Mouse (Mus musculus) neural tube, embryonic 14.5 days (tissue): ENCODE data around the gene Mreg. TPM values are rescaled to one million over a fixed set of nuclear protein-coding genes. Genes with fewer than 3 reads are reported as not detected.
"Not testable (repeated sequence)": the region's sequence is repeated elsewhere in the genome, so short reads cannot be mapped to it uniquely, and the experiment has no call there.

Experiments used
- ATAC-seq: fragments of 200-750 bp; cut with Nextera tagmentation; 2 replicates; pipeline ENCODE4 v1.8.0; 2017; ENCODE audit warnings: low read depth, mild to moderate bottlenecking, moderate TSS enrichment, moderate library complexity
- H3K27ac ChIP-seq: fragments of 300-500 bp; sonication (generic); 2 replicates; pipeline ENCODE4 v1.5.1; 2014; ENCODE audit warnings: low read depth, mild to moderate bottlenecking, control low read depth, low read length, moderate library complexity, mixed read lengths
- H3K27me3 ChIP-seq: fragments of 300-500 bp; sonication (generic); 2 replicates; pipeline ENCODE4 v1.6.1; 2014; ENCODE audit warnings: low read length; ENCODE audit not compliant: control insufficient read depth, insufficient read depth
- H3K36me3 ChIP-seq: fragments of 300-500 bp; sonication (generic); 2 replicates; pipeline ENCODE4 v1.6.1; 2014; ENCODE audit warnings: low read length, mixed read lengths; ENCODE audit not compliant: control insufficient read depth, insufficient read depth
- H3K4me1 ChIP-seq: fragments of 300-500 bp; sonication (generic); 2 replicates; pipeline ENCODE4 v1.6.1; 2014; ENCODE audit warnings: low read length; ENCODE audit not compliant: control insufficient read depth, insufficient read depth
- H3K4me2 ChIP-seq: fragments of 300-500 bp; sonication (generic); 2 replicates; pipeline ENCODE4 v1.6.1; 2014; ENCODE audit warnings: mild to moderate bottlenecking, low read depth, low read length, control low read depth
- H3K4me3 ChIP-seq: fragments of 300-500 bp; sonication (generic); 2 replicates; pipeline ENCODE4 v1.5.1; 2014; ENCODE audit warnings: low read depth, low read length, control low read depth, mixed read lengths
- H3K9ac ChIP-seq: fragments of 300-500 bp; sonication (generic); replicated peaks from 2 replicates; pipeline ENCODE4 v1.6.1; 2014; ENCODE audit warnings: low read depth, mild to moderate bottlenecking, control low read depth, low read length, mixed read lengths
- H3K9me3 ChIP-seq: fragments of 300-500 bp; sonication (generic); 2 replicates; pipeline ENCODE4 v1.6.1; 2016; ENCODE audit warnings: low read length; ENCODE audit not compliant: control insufficient read depth
- WGBS: fragments of 180-500 bp; shearing (Covaris S2); extraction: QIAGEN DNeasy Blood & Tissue Kit; methylation state at CpG from one replicate; pipeline ENCODE4 v1.1.7; 2014; 5-methylcytosine and 5-hydroxymethylcytosine counted together
- polyA plus RNA-seq: library from polyadenylated mRNA; unstranded; fragments of >200 nt; fragmentation: Nextera tagmentation; extraction: Ambion mirVana; gene quantifications from 2 replicates; pipeline ENCODE4 v1.2.1, GENCODE M21; 2014

Gene Mreg
- polyA plus RNA-seq = 3.0 and 3.1 TPM in 2 replicates

GRCm38 (mm10) chr1:72211701-72212699 lies at the start of gene Mreg:
TSS of gene Mreg (minus strand) at chr1:72212307.
- WGBS = under 1% methylated on average over 89 of the region's 89 CpGs
- peak; percentile 74 for ATAC-seq
- Histone ChIP-seq H3K4me2 (peak within 1 kb of the TSS; percentile 90), H3K27me3 (no peaks in the 10 kb centered on the region), H3K4me1 (peaks cover 6% of the 10 kb centered on the region; the same call in 1 of the 2 replicates), H3K36me3 (no peaks in the 10 kb centered on the region), H3K4me3 (peak within 1 kb of the TSS; percentile 71), H3K9me3 (no peaks in the 10 kb centered on the region), H3K27ac (peak within 1 kb of the TSS; percentile 34; the same call in 1 of the 2 replicates), H3K9ac (peak within 1 kb of the TSS; percentile 77)

- peak overlapping the region; percentile 43; the same call in 1 of the 2 replicates for H3K9ac ChIP-seq
- ATAC-seq = no peak
- peak overlapping the region; percentile 36; the same call in 1 of the 2 replicates for H3K4me3 ChIP-seq
- H3K4me1 ChIP-seq = peaks cover 5% of the 10 kb centered on the region
- no peaks in the 10 kb centered on the region for H3K9me3 ChIP-seq
- H3K27me3 ChIP-seq = no peaks in the 10 kb centered on the region
- WGBS = 74% methylated on average over 9 of the region's 9 CpGs
- H3K4me2 ChIP-seq = peak overlapping the region; percentile 50
- H3K36me3 ChIP-seq = no peaks in the 10 kb centered on the region
- H3K27ac ChIP-seq = peak overlapping the region; percentile 74
Observed at GRCm38 (mm10) chr1:72256381-72257256, 44.5 kb upstream of the Mreg start.

- no peaks in the 10 kb centered on the region for H3K9me3 ChIP-seq
- WGBS = 23% methylated on average over 11 of the region's 11 CpGs
- no peak for ATAC-seq
- peak overlapping the region; percentile 74 for H3K27ac ChIP-seq
- H3K36me3 ChIP-seq = no peaks in the 10 kb centered on the region
- peak overlapping the region; percentile 36 for H3K4me3 ChIP-seq
- peaks cover 5% of the 10 kb centered on the region for H3K4me1 ChIP-seq
- peak overlapping the region; percentile 43 for H3K9ac ChIP-seq
- no peaks in the 10 kb centered on the region for H3K27me3 ChIP-seq
- H3K4me2 ChIP-seq = peak overlapping the region; percentile 50
Observed at GRCm38 (mm10) chr1:72255854-72256175, 43.7 kb upstream of the Mreg start.

GRCm38 (mm10) chr1:72255062-72255853 lies 43.2 kb upstream of the Mreg start:
- Histone ChIP-seq H3K4me2 (peak overlapping the region; percentile 50), H3K36me3 (no peaks in the 10 kb centered on the region), H3K27ac (peak overlapping the region; percentile 74), H3K27me3 (no peaks in the 10 kb centered on the region), H3K9me3 (no peaks in the 10 kb centered on the region), H3K4me1 (peaks cover 5% of the 10 kb centered on the region), H3K4me3 (peak overlapping the region; percentile 36), H3K9ac (peak overlapping the region; percentile 43)
- peak; percentile 72 for ATAC-seq
- 6% methylated on average over 15 of the region's 15 CpGs for WGBS

GRCm38 (mm10) chr1:72254545-72255061 lies 42.5 kb upstream of the Mreg start:
- 3% methylated on average over 35 of the region's 35 CpGs for WGBS
- peak overlapping the region; percentile 36 for H3K4me3 ChIP-seq
- H3K27ac ChIP-seq = peak overlapping the region; percentile 74
- peak; percentile 93 for ATAC-seq
- H3K4me1 ChIP-seq = peaks cover 5% of the 10 kb centered on the region
- H3K36me3 ChIP-seq = no peaks in the 10 kb centered on the region
- peak overlapping the region; percentile 43 for H3K9ac ChIP-seq
- H3K27me3 ChIP-seq = no peaks in the 10 kb centered on the region
- H3K4me2 ChIP-seq = peak overlapping the region; percentile 50
- no peaks in the 10 kb centered on the region for H3K9me3 ChIP-seq

GRCm38 (mm10) chr1:72253881-72254491 lies 41.9 kb upstream of the Mreg start:
- Histone ChIP-seq H3K9ac (peak overlapping the region; percentile 43), H3K27me3 (no peaks in the 10 kb centered on the region), H3K4me2 (peak overlapping the region; percentile 50), H3K27ac (no peak overlapping the region), H3K36me3 (no peaks in the 10 kb centered on the region), H3K4me3 (peak overlapping the region; percentile 36), H3K4me1 (peaks cover 5% of the 10 kb centered on the region), H3K9me3 (no peaks in the 10 kb centered on the region)
- 33% methylated on average over 11 of the region's 11 CpGs for WGBS
- ATAC-seq = no peak

- Histone ChIP-seq H3K36me3 (no peaks in the 10 kb centered on the region), H3K4me2 (no peak overlapping the region), H3K27me3 (no peaks in the 10 kb centered on the region), H3K27ac (no peak overlapping the region), H3K4me3 (no peak overlapping the region), H3K9ac (no peak overlapping the region), H3K9me3 (no peaks in the 10 kb centered on the region), H3K4me1 (peaks cover 5% of the 10 kb centered on the region)
- WGBS = 81% methylated on average over 1 of the region's 1 CpGs
- ATAC-seq = no peak
Observed at GRCm38 (mm10) chr1:72251806-72252205, 39.7 kb upstream of the Mreg start.

- not testable (repeated sequence) for H3K27ac ChIP-seq, H3K4me3 ChIP-seq, ATAC-seq, H3K36me3 ChIP-seq, H3K9me3 ChIP-seq, H3K9ac ChIP-seq, H3K27me3 ChIP-seq, H3K4me1 ChIP-seq, H3K4me2 ChIP-seq
- WGBS = 45% methylated on average over 9 of the region's 9 CpGs
Observed at GRCm38 (mm10) chr1:72248226-72248737, 36.2 kb upstream of the Mreg start.
